Mouse (Mus musculus): ENCODE data around the gene Gm7298. TPM values are rescaled to one million over a fixed set of nuclear protein-coding genes. Genes with fewer than 3 reads are reported as not detected.
"Not testable (repeated sequence)": the region's sequence is repeated elsewhere in the genome, so short reads cannot be mapped to it uniquely, and the experiment has no call there.

Gene Gm7298
- polyA plus RNA-seq (2012; ENCODE audit: insufficient read depth, low replicate concordance), result not detected in 2 replicates

DNA sequence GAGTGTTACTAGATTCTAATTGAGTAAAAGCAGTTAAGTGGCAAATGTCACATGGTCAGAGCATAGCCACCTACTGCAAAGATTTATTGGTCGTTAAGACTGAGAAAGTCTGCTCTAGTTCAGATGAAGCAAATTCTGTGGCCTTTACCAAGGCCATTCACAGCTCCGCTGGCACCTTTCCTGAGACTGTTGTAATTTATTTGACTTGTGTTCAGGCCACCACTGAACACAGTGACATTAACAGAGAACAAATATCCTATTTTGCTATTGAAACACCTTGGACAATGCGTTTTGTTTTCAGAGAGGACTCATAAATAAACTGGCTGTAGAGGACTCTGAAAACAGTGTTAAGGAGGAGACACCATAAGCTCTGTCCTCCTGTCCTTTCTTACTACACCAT, at the start of gene Gm7298:
TSS of gene Gm7298 (plus strand) at position 301 of the 400 bp plus-strand sequence.
- Histone ChIP-seq H3K36me3 (replicated peaks; ENCODE audit: low read length) (no peaks in the 10 kb centered on the region), H3K9me3 (peaks cover 3% of the 10 kb centered on the region; the same call in 1 of the 2 replicates), H3K27me3 (replicated peaks) (no peaks in the 10 kb centered on the region), H3K4me3 (replicated peaks) (no peak within 1 kb of the TSS), H3K4me1 (no peaks in the 10 kb centered on the region)
- TF ChIP-seq GATA1 (IDR thresholded peaks at IDR 0.05; ENCODE audit: borderline replicate concordance, low read length), result no peak
- TF ChIP-seq FLI1 (IDR thresholded peaks at IDR 0.05; ENCODE audit: low read length), result no peak

DNA sequence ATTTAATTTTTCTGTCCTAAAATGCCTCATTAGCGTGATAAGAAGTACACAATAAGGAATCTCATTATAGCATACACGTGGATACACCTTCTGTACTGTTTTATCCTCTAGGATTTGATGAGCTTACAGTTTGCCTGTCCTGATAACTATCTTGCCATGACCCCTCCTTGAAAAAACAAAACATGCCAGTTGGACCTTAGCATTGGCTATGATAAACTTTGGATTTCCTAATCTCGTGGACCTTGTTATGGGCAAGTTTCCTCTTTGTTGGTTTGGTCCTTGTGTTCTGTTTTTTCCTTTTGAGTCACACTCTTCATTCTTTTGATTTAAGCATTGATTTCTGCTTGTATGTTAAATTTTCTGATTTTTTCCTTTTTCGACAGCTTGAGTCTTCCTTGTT, 95.3 kb downstream of the Gm7298 start:
- Histone ChIP-seq H3K4me3 (replicated peaks) (no peak overlapping the region), H3K9me3 (no peaks in the 10 kb centered on the region), H3K36me3 (replicated peaks; ENCODE audit: low read length) (no peaks in the 10 kb centered on the region), H3K27me3 (replicated peaks) (no peaks in the 10 kb centered on the region), H3K4me1 (peaks cover 8% of the 10 kb centered on the region; the same call in 1 of the 2 replicates)
- no peak for TF ChIP-seq GATA1 (IDR thresholded peaks at IDR 0.05; ENCODE audit: borderline replicate concordance, low read length)
- no peak for TF ChIP-seq FLI1 (IDR thresholded peaks at IDR 0.05; ENCODE audit: low read length)

DNA sequence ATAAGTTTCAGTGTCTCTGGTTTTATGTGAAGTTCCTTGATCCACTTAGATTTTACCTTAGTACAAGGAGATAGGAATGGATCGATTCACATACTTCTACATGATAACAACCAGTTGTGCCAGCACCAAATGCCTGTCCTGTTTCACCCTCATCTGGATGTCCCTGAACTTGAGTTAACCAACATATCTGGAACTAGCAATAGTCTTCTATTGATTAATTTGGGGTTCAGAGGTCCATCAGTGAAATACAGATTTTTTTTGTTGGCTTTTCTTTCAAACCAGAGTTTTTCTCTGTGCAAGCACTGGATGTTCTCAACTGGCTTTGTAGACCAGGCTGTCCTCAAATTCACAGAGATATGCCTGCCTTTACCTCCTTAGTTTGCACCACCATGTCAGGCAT, 103.6 kb downstream of the Gm7298 start:
- TF ChIP-seq GATA1 (IDR thresholded peaks at IDR 0.05; ENCODE audit: borderline replicate concordance, low read length) (no peak), FLI1 (IDR thresholded peaks at IDR 0.05; ENCODE audit: low read length) (no peak)
- peaks cover 7% of the 10 kb centered on the region; the same call in 1 of the 2 replicates for H3K4me1 ChIP-seq
- no peaks in the 10 kb centered on the region for H3K27me3 ChIP-seq (replicated peaks)
- no peaks in the 10 kb centered on the region for H3K9me3 ChIP-seq
- no peaks in the 10 kb centered on the region for H3K36me3 ChIP-seq (replicated peaks; ENCODE audit: low read length)
- no peak overlapping the region for H3K4me3 ChIP-seq (replicated peaks)

DNA sequence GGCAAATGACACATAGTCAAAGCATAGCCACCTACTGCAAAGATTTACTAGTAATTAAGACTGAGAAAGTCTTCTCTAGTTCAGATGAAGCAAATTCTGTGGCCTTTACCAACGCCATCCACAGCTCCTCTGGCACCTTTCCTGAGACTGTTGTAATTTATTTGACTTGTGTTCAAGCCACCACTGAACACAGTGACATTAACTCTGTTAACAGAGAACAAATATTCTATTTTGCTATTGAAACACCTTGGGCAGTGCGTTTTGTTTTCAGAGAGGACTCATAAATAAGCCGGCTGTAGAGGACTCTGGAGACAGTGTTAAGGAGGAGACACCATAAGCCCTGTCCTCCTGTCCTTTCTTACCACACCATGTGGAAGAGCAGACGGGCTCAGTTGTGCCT, 105.5 kb downstream of the Gm7298 start, which contains the start of gene Mug1:
TSS of gene Mug1 (plus strand) at position 271 of the 400 bp plus-strand sequence.
- H3K4me3 ChIP-seq (replicated peaks); H3K4me1 ChIP-seq; H3K36me3 ChIP-seq (replicated peaks; ENCODE audit: low read length); H3K27me3 ChIP-seq (replicated peaks); H3K9me3 ChIP-seq: not testable (repeated sequence)

Other genes starting within 250 kb of the Gm7298 start
- gene A2m, start 97.6 kb upstream of the Gm7298 start, polyA plus RNA-seq (2012; ENCODE audit: insufficient read depth, low replicate concordance), result not detected in 2 replicates
- gene Mug1, start 105.6 kb downstream of the Gm7298 start, polyA plus RNA-seq (2012; ENCODE audit: insufficient read depth, low replicate concordance), result 0.36 TPM in 1 of 2 replicates, not detected in the other

Data from megakaryocyte, embryonic 14.5 days (primary cell).